Mouse (Mus musculus): ENCODE results near the gene Disp2.
A peak's percentile ranks its signal among the peaks of the same experiment; 100 is the strongest.

The Disp2 gene

GRCm38 (mm10) chr2:118789501-118789900 lies 10.0 kb downstream of the Disp2 start:
- no peak for DNase-seq (ENCODE audit: low read depth)

GRCm38 (mm10) chr2:118790221-118790550 lies 10.7 kb downstream of the Disp2 start:
- DNase-seq (ENCODE audit: low read depth) = no peak

- DNase-seq (ENCODE audit: low read depth) = no peak
These were observed 11.3 kb downstream of the Disp2 start for GRCm38 (mm10) chr2:118790551-118791525.

- no peak for DNase-seq (ENCODE audit: low read depth)
These were observed 12.2 kb downstream of the Disp2 start for GRCm38 (mm10) chr2:118791591-118792258.

- no peak for DNase-seq (ENCODE audit: low read depth)
These were observed 12.7 kb downstream of the Disp2 start for GRCm38 (mm10) chr2:118792259-118792613.

GRCm38 (mm10) chr2:118793636-118794035 lies 14.1 kb downstream of the Disp2 start:
- DNase-seq (ENCODE audit: low read depth) = no peak

GRCm38 (mm10) chr2:118802542-118803118 lies 23.1 kb downstream of the Disp2 start:
- no peak for DNase-seq (ENCODE audit: low read depth)

- DNase-seq (ENCODE audit: low read depth) = peak; percentile 36
These were observed 25.0 kb downstream of the Disp2 start for GRCm38 (mm10) chr2:118804474-118804873.

- DNase-seq (ENCODE audit: low read depth) = no peak
These were observed 25.6 kb downstream of the Disp2 start for GRCm38 (mm10) chr2:118805137-118805536.

GRCm38 (mm10) chr2:118805756-118806155 lies 26.2 kb downstream of the Disp2 start:
- DNase-seq (ENCODE audit: low read depth) = no peak

- DNase-seq (ENCODE audit: low read depth) = no peak
These were observed 27.3 kb downstream of the Disp2 start for GRCm38 (mm10) chr2:118806860-118807259.

GRCm38 (mm10) chr2:118810861-118811260 lies 31.3 kb downstream of the Disp2 start:
- DNase-seq (ENCODE audit: low read depth) = no peak

- no peak for DNase-seq (ENCODE audit: low read depth)
These were observed 33.2 kb downstream of the Disp2 start for GRCm38 (mm10) chr2:118812724-118813123.

- peak; percentile 94 for DNase-seq (ENCODE audit: low read depth)
These were observed 34.7 kb downstream of the Disp2 start, which contains the start of gene Knstrn for GRCm38 (mm10) chr2:118813981-118814836. TSS of gene Knstrn (plus strand) at chr2:118814003.

- DNase-seq (ENCODE audit: low read depth) = no peak
These were observed 43.3 kb downstream of the Disp2 start for GRCm38 (mm10) chr2:118822800-118823199.

- no peak for DNase-seq (ENCODE audit: low read depth)
These were observed 44.9 kb downstream of the Disp2 start for GRCm38 (mm10) chr2:118824396-118824795.

GRCm38 (mm10) chr2:118829096-118829495 lies 49.6 kb downstream of the Disp2 start:
- no peak for DNase-seq (ENCODE audit: low read depth)

GRCm38 (mm10) chr2:118834061-118834460 lies 54.5 kb downstream of the Disp2 start:
- no peak for DNase-seq (ENCODE audit: low read depth)

GRCm38 (mm10) chr2:118835115-118835514 lies 55.6 kb downstream of the Disp2 start:
- no peak for DNase-seq (ENCODE audit: low read depth)

- peak; percentile 45 for DNase-seq (ENCODE audit: low read depth)
These were observed 58.8 kb downstream of the Disp2 start for GRCm38 (mm10) chr2:118838330-118838729.

GRCm38 (mm10) chr2:118841186-118841585 lies 61.7 kb downstream of the Disp2 start:
- no peak for DNase-seq (ENCODE audit: low read depth)

GRCm38 (mm10) chr2:118841774-118842173 lies 62.3 kb downstream of the Disp2 start:
- DNase-seq (ENCODE audit: low read depth) = peak; percentile 88
